Mouse (Mus musculus) myocyte (in vitro differentiated cells): ENCODE results near the gene Pla2g6. TPM values are rescaled to one million over a fixed set of nuclear protein-coding genes. Genes with fewer than 3 reads are reported as not detected.

Source experiments
- H3K27me3 ChIP-seq: one replicate; pipeline ENCODE4 v1.6.1; 2011; ENCODE audit not compliant: control insufficient read depth, insufficient read depth, insufficient read length
- H3K36me3 ChIP-seq: one replicate; pipeline ENCODE4 v1.6.1; 2011; ENCODE audit not compliant: control insufficient read depth, insufficient read depth
- H3K4me2 ChIP-seq: one replicate; pipeline ENCODE4 v1.6.1; 2011; ENCODE audit warnings: low read depth, control low read depth
- H3K4me3 ChIP-seq: one replicate; pipeline ENCODE4 v1.5.1; 2011; ENCODE audit warnings: mild to moderate bottlenecking, control low read depth, moderate library complexity
- H3K79me2 ChIP-seq: one replicate; pipeline ENCODE4 v1.6.1; 2011; ENCODE audit not compliant: control insufficient read depth, insufficient read depth
- H3ac ChIP-seq: one replicate; pipeline ENCODE4 v1.6.1; 2011; ENCODE audit not compliant: control insufficient read depth, insufficient read length
- CEBPB ChIP-seq: IDR thresholded peaks from 2 replicates; pipeline ENCODE4 v1.6.1; 2011; ENCODE audit warnings: mild to moderate bottlenecking, moderate library complexity; ENCODE audit not compliant: poor library complexity, insufficient read depth, severe bottlenecking
- E2F4 ChIP-seq: IDR thresholded peaks from one replicate; pipeline ENCODE4 v1.6.1; 2011; ENCODE audit warnings: mild to moderate bottlenecking, control low read depth, moderate library complexity; ENCODE audit not compliant: insufficient read depth
- MAX ChIP-seq: IDR thresholded peaks from one replicate; pipeline ENCODE4 v1.6.1; 2011; ENCODE audit warnings: low read depth, mild to moderate bottlenecking, control low read depth
- MYOD1 ChIP-seq, 3 experiments: IDR thresholded peaks; one replicate each; pipeline ENCODE4 v1.6.1; 2011; ENCODE audit warnings: control low read depth in 2 of 3, low read depth in 2 of 3, mild to moderate bottlenecking in 2 of 3, moderate library complexity in 1 of 3; ENCODE audit not compliant: insufficient read length in 2 of 3, control insufficient read depth in 1 of 3
- MYOG ChIP-seq, 3 experiments: IDR thresholded peaks; one replicate each; pipeline ENCODE4 v1.6.1; 2011; ENCODE audit warnings: control low read depth in 2 of 3, low read depth in 2 of 3, mild to moderate bottlenecking in 2 of 3; ENCODE audit not compliant: insufficient read length in 2 of 3, control insufficient read depth in 1 of 3, insufficient read depth in 1 of 3
- POLR2A ChIP-seq: IDR thresholded peaks from one replicate; pipeline ENCODE4 v1.6.1; 2011; ENCODE audit warnings: low read depth, mild to moderate bottlenecking, control low read depth, moderate library complexity; ENCODE audit not compliant: insufficient read length
- POLR2AphosphoS2 ChIP-seq: IDR thresholded peaks from one replicate; pipeline ENCODE4 v1.6.1; 2011; ENCODE audit warnings: low read depth, control low read depth; ENCODE audit not compliant: insufficient read length
- REST ChIP-seq: IDR thresholded peaks from one replicate; pipeline ENCODE4 v1.6.1; 2011; ENCODE audit warnings: mild to moderate bottlenecking, control low read depth, moderate library complexity; ENCODE audit not compliant: insufficient read depth, insufficient read length
- SRF ChIP-seq: IDR thresholded peaks from one replicate; pipeline ENCODE4 v1.6.1; 2011; ENCODE audit warnings: low read depth; ENCODE audit not compliant: control insufficient read depth, insufficient read length
- TCF12 ChIP-seq: IDR thresholded peaks from one replicate; pipeline ENCODE4 v1.6.1; 2011; ENCODE audit warnings: mild to moderate bottlenecking, control low read depth; ENCODE audit not compliant: poor library complexity, insufficient read depth, severe bottlenecking
- TCF3 ChIP-seq: IDR thresholded peaks from one replicate; pipeline ENCODE4 v1.6.1; 2011; ENCODE audit warnings: low read depth, control low read depth; ENCODE audit not compliant: insufficient read length
- USF1 ChIP-seq: IDR thresholded peaks from one replicate; pipeline ENCODE4 v1.6.1; 2011; ENCODE audit warnings: low read depth, mild to moderate bottlenecking, control low read depth, moderate library complexity
- polyA plus RNA-seq: library from polyadenylated mRNA; unstranded; fragments of >200 nt; fragmentation: generic; extraction: Trizol; gene quantifications from one replicate; pipeline ENCODE4 v1.2.1, GENCODE M21; 2012; ENCODE audit warnings: missing spikeins

The Pla2g6 gene
- polyA plus RNA-seq, 1 experiment = 36.3 TPM

- no peak overlapping the region for H3K4me2 ChIP-seq
- H3K27me3 ChIP-seq = peaks cover 4% of the 10 kb centered on the region
- peaks cover 8% of the 10 kb centered on the region for H3K36me3 ChIP-seq
- H3K79me2 ChIP-seq = no peaks in the 10 kb centered on the region
- no peak for TF ChIP-seq MYOD1 (IDR thresholded peaks at IDR 0.05; ENCODE audit: control insufficient read depth in 1 of 3, insufficient read length in 2 of 3, low read depth in 2 of 3)
- TF ChIP-seq USF1 = no peak
- TF ChIP-seq CEBPB = no peak
- no peak for TF ChIP-seq SRF
- TF ChIP-seq TCF12 = no peak
- TF ChIP-seq POLR2A = no peak
- TF ChIP-seq POLR2AphosphoS2 = no peak
- H3ac ChIP-seq = no peak overlapping the region
- H3K4me3 ChIP-seq = no peak overlapping the region
Observed at GRCm38 (mm10) chr15:79286141-79286540, 42.0 kb downstream of the Pla2g6 start.

- TF ChIP-seq REST = no peak
- no peak for TF ChIP-seq POLR2A
- no peak for TF ChIP-seq POLR2AphosphoS2
- no peak for TF ChIP-seq MYOD1 (IDR thresholded peaks at IDR 0.05; ENCODE audit: control insufficient read depth in 1 of 3, insufficient read length in 2 of 3, low read depth in 2 of 3)
- TF ChIP-seq USF1 = no peak
- no peak for TF ChIP-seq MYOG (IDR thresholded peaks at IDR 0.05; ENCODE audit: control insufficient read depth in 1 of 3, insufficient read depth in 1 of 3, insufficient read length in 2 of 3, low read depth in 2 of 3)
- TF ChIP-seq TCF3 = no peak
- TF ChIP-seq TCF12 = no peak
- TF ChIP-seq MAX = no peak
- TF ChIP-seq E2F4 = no peak
- no peak for TF ChIP-seq SRF
- H3K79me2 ChIP-seq = no peaks in the 10 kb centered on the region
- H3K4me3 ChIP-seq = no peak within 1 kb of the TSS
- no peak within 1 kb of the TSS for H3K4me2 ChIP-seq
- H3K36me3 ChIP-seq = peaks cover 8% of the 10 kb centered on the region
- no peak within 1 kb of the TSS for H3ac ChIP-seq
- H3K27me3 ChIP-seq = peaks cover 4% of the 10 kb centered on the region
Observed at GRCm38 (mm10) chr15:79285399-79285798, 42.8 kb downstream of the Pla2g6 start, which contains the start of gene Baiap2l2. Baiap2l2 (minus strand) TSS chr15:79285537.

GRCm38 (mm10) chr15:79283371-79283770 is 44.8 kb downstream of the Pla2g6 start:
- no peak for TF ChIP-seq USF1
- no peak for TF ChIP-seq MYOD1 (IDR thresholded peaks at IDR 0.05; ENCODE audit: control insufficient read depth in 1 of 3, insufficient read length in 2 of 3, low read depth in 2 of 3)
- no peak for TF ChIP-seq TCF12
- no peak for TF ChIP-seq SRF
- no peak for TF ChIP-seq POLR2AphosphoS2
- TF ChIP-seq CEBPB = no peak
- no peak for TF ChIP-seq POLR2A
- no peak for TF ChIP-seq MYOG (IDR thresholded peaks at IDR 0.05; ENCODE audit: control insufficient read depth in 1 of 3, insufficient read depth in 1 of 3, insufficient read length in 2 of 3, low read depth in 2 of 3)
- no peak for TF ChIP-seq MAX
- no peak overlapping the region for H3K4me3 ChIP-seq
- peaks cover 4% of the 10 kb centered on the region for H3K27me3 ChIP-seq
- H3K36me3 ChIP-seq = peaks cover 8% of the 10 kb centered on the region
- no peak overlapping the region for H3ac ChIP-seq
- H3K79me2 ChIP-seq = no peaks in the 10 kb centered on the region
- no peak overlapping the region for H3K4me2 ChIP-seq

- no peaks in the 10 kb centered on the region for H3K79me2 ChIP-seq
- H3K36me3 ChIP-seq = peaks cover 6% of the 10 kb centered on the region
- TF ChIP-seq USF1 (no peak), TCF12 (no peak), REST (no peak), CEBPB (no peak), MYOD1 (IDR thresholded peaks at IDR 0.05; ENCODE audit: control insufficient read depth in 1 of 3, insufficient read length in 2 of 3, low read depth in 2 of 3) (no peak), MAX (no peak), MYOG (IDR thresholded peaks at IDR 0.05; ENCODE audit: control insufficient read depth in 1 of 3, insufficient read depth in 1 of 3, insufficient read length in 2 of 3, low read depth in 2 of 3) (no peak), POLR2A (no peak), POLR2AphosphoS2 (no peak), SRF (no peak), TCF3 (no peak), E2F4 (no peak)
- H3K4me2 ChIP-seq = no peak overlapping the region
- H3K4me3 ChIP-seq = no peak overlapping the region
- peaks cover 4% of the 10 kb centered on the region for H3K27me3 ChIP-seq
- H3ac ChIP-seq = no peak overlapping the region
Observed at GRCm38 (mm10) chr15:79282434-79282833, 45.8 kb downstream of the Pla2g6 start.

- no peak overlapping the region for H3ac ChIP-seq
- H3K4me2 ChIP-seq = no peak overlapping the region
- H3K4me3 ChIP-seq = no peak overlapping the region
- H3K79me2 ChIP-seq = no peaks in the 10 kb centered on the region
- no peak for TF ChIP-seq E2F4
- TF ChIP-seq POLR2A = no peak
- no peak for TF ChIP-seq REST
- no peak for TF ChIP-seq MAX
- no peak for TF ChIP-seq POLR2AphosphoS2
- no peak for TF ChIP-seq MYOD1 (IDR thresholded peaks at IDR 0.05; ENCODE audit: control insufficient read depth in 1 of 3, insufficient read length in 2 of 3, low read depth in 2 of 3)
- no peak for TF ChIP-seq TCF12
- TF ChIP-seq CEBPB = no peak
- TF ChIP-seq MYOG (IDR thresholded peaks at IDR 0.05; ENCODE audit: control insufficient read depth in 1 of 3, insufficient read depth in 1 of 3, insufficient read length in 2 of 3, low read depth in 2 of 3) = no peak
- no peak for TF ChIP-seq USF1
- TF ChIP-seq SRF = no peak
- no peak for TF ChIP-seq TCF3
- H3K36me3 ChIP-seq = peaks cover 2% of the 10 kb centered on the region
- peaks cover 4% of the 10 kb centered on the region for H3K27me3 ChIP-seq
Observed at GRCm38 (mm10) chr15:79281389-79281788, 46.8 kb downstream of the Pla2g6 start.
